Mouse (Mus musculus) layer of hippocampus, adult 9-10 months (tissue): ENCODE measurements at regions not wholly inside any gene's neighbourhood (a gene's known extent, or its start where the extent isn't known, plus 50 kb on each side); places are given as distances from the start of the nearest gene placed in this dataset.

Experiments used
- DNase-seq: peaks from one replicate; pipeline ENCODE4 v3.0.0; 2022; ENCODE audit warnings: low spot score

DNA sequence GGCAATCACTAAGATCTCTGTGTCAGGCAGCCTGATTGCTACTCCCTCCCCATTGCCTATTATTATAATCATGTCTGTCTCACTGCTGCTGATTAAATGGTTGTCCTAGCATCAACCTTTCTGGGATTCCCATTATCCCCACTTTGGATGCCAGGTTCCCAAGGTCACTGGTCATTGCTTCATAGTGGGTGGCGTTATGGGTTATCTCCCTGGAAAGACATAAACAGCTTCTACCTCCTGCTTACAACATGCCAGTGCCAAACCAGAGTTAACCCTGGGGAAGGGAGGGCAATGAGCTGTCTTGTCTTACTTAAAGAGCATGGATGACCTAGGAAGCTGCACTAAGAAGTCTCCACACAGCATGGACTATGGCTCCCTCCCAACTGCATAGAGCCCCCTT lies 136.9 kb downstream of the Uaca start:
- no peak for DNase-seq

DNA sequence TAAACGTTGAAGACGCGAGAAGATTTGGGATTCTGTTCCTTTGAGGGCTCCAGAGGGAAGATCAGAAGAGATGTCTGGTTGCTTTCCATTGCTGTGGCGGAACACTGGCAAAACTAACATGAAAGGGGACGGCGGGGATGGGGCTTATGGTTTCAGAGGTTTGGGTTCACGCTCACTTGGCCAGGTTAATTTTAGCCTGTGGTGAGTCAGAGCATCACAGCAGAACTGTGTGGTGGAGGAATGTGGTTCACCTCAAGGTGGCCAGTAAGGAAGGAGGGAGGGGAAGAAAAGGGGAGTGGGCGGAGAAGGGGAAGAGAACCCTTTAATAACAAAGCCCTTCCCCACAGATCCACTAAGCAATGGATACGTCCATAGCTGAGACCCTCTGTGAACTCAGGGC lies 142.6 kb downstream of the Uaca start:
- DNase-seq = no peak

DNA sequence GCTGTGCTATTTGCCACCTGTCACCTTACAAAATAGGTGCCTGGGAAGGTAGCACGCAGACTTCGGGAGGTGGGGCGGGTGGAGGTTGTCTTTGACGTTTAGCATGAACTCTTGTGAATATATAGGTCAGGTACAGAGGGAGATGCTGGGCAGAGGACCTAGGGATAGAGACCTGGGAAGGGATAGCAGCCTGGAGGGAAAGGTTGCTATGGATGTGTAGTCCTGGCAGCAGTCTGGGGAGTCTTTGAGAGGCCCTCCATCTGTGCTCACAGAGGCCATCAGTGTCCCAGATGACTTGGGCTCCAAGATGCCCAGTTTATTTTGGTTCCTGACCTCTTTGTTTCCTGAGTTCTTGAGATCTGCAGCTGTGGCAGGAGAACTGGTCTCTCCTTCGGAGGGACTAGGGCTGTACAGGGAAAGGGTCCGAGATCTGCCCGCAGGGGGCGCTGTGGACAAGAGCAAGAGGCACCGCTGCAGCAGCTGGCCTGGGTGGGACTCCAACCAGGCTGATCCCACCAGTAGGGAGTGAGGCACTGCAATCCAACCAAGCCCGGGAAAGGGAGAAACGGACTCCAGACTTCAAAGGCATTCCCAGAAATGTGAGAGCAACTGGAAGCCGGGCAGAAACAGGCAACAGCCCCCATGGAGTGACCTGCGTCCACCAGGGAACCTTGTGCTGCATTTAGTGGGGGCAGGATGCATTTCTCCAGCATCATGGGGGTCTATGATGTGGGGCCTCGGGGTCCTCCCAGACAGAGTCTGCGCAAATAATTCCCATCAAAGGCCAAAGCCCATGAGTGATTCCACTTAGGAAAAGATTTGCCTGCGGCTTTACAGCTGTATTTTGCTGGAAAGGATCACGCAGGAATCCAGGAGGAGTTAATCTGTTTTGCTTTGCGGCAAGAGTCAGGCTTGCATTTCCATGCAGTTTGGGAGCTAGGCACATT lies 145.8 kb downstream of the Uaca start:
- peak; percentile 44 for DNase-seq

DNA sequence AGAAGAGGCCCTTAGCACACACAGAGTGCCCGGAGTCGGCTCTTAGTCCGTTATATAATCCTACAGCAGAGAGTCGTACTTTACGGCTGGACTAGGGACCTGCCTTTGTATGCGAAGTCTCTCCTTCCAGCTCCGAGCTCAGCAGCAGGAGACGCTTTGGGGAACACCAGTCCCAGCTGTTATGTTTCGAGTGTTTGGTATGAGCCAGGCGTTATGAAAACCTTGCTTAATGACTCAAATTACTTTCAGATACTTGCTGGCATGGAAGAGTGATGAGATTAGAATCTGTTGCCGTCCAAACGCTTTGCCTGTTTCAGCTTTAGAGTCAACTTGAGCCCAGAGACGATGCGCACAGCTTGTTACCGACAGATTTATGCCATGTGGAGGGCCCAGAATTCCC lies 153.0 kb downstream of the Uaca start:
- DNase-seq = no peak

DNA sequence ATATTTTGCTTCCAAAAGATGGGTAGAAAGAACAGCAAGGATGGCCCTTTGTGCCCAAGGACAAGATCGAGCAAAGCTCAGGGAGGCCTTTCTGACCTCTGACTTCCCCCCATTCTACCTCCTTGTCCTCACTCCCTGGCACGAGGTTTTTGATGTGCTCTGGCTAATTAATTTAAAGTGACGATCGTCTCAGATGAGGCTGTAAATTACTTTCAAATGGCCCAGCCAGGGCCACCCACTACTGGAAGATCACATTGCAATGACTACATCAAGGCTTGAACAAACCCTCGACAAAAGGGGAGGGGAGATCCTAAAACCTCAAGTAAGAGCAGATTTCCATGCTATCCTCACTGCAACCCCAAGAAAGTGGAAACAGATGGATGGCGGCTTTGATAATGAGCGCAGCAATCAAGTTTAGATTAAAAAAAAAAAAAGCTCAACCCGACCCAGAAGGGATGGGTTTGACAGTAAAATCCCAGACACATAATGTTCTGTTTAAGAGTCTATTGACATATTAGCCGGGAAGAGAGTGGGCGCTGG lies 154.3 kb downstream of the Uaca start:
- no peak for DNase-seq

DNA sequence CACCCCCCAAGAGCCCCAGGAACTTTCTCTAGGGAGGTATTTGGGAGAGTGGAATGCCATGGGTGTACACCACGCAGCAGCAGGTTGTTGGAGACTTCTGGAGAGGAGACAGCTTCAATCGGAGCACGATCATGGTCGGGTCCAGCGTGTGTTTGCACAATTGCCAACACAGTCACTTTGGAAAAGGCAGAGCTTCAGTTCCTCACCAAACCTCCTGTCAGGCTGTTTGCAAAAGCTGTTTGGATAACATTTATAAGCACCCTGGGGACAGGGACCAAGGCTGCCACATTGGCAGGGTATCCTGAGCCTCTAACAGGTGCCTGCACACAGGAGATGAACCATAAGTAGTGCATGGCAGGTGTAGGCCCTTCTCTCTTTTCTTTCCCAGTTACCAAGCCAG lies 155.8 kb downstream of the Uaca start:
- DNase-seq = no peak

DNA sequence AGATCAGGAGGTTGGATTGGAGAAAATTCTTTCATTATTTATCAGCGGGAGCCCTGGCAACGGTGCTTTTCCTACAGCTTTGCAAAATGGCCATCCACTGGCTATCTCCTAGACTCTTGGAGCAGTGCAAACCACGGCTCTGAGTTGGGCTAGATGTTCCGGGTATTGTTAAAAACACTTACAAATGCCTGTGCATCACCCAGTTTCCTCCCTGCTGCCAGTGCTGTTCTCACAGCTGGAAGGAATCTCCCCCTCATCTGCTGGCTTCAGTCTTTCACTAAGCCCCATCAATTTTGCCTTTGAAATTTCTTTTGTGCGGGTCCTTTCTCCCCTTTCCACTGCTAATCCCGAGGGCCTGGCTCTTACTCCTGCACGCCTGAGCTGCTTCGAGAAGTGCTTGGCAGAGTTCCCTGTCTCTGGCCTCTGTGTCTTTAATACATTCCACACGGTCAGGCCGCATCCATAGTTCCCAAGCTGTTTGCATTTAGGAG lies 156.8 kb downstream of the Uaca start:
- no peak for DNase-seq

DNA sequence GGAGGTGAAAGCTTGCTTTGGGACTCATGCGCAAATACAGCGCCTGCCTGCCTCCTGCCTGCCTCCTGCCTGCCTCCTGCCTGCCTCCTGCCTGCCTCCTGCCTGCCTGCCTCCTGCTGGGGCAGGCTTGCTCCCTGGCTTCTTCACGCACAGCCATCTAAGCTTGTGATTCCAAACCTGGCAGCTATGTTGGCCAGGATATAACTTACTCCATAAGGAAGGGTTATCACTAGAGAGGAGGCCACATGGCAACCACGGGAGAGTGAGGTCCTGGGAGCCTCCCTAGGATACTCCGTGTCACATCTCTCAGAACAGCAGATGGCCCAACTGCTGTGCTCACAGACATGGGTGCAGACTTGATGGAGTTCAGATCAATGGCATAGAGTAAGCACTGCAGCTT lies 163.1 kb downstream of the Uaca start:
- DNase-seq = no peak

DNA sequence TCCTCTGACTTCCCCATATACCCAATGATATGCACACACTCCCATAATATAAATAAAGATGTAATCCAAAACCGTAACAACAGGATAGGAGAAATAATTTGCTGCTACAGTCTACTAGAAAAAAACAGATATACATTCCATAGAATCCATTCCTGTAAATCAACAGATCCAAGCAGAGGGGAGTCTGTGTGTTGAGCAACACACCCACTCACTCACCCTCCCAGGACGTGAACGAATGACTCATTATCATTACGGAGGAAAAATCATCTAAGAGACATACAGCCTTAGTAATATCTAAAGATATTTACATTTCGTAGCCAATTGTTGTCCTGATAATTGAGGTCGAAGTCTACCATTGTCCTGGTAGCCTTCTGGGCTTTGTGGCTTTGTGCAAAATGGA lies 165.2 kb downstream of the Uaca start:
- no peak for DNase-seq

DNA sequence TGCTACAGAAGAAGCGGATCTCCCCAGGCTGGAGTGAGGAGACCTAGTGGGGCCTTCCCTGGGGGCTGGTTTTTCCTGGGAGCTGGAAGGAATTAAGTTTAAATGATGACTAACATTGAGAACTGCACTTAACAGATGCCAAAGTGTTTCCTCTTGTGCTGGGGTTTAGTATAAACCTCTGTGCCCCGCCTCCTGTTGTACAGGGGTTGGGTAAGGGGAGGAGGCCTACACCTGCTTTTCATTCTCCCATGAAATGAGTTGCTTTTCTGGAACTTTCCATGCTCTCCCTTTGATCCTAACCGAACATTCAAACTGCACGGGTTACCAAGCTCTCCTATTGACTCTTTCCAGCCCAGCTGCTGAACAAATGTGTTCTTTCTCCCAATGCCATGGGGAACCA lies 167.7 kb downstream of the Uaca start:
- no peak for DNase-seq

DNA sequence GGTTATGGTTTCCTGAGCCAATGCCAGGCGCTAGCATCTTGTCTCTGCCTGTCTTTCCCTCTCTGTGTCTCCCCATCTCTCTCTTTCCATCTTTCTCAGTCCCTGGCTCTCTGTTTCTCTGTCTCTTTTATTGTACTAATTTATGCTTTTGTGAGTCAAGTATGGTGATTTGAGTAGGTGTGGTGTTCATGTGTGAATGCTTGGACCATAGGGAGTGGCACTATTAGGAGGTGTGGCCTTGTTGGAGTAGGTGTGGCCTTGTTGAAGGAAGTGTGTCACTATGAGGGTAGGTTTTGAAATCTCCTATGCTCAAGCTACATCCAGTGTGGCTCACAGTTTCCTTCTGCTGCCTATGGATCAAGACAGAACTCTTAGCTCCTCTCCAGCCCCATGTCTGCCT lies 171.3 kb downstream of the Uaca start:
- no peak for DNase-seq

DNA sequence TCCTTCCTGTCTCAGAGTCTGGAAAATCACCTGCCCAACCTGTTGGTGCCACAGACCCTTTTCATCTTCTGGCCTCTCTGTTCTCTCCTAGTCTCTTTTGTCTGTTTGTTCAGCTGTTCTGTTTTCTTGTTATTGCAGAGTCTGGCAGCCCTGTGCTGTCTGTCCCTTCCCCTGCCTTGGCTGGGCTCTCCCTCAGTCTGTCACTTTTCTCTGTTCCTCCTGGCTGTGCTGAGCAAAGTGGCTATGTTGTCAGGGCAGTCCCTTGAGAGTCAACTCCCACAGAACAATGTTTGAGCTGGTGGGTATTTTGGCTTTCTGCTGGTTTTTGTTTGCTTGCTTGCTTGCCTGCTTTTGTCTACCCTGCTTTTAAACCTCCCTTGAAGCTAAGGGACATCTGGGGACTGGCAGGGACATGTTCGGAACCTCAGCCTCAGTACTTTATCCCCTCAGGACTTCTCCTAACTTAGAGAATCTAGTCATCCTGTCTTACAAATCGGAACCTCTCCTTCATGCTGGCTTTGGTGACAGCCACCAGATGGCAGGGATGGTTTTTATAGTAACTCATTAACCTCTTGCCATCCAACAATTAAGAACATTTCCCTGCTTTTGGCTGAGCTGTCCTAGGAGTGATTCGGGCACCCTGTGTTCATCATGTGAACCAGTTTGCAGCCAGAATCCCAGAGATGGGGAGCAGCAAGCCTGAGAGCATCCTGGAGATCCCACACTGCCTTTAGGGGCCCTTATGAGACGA lies 174.1 kb downstream of the Uaca start:
- DNase-seq = no peak

DNA sequence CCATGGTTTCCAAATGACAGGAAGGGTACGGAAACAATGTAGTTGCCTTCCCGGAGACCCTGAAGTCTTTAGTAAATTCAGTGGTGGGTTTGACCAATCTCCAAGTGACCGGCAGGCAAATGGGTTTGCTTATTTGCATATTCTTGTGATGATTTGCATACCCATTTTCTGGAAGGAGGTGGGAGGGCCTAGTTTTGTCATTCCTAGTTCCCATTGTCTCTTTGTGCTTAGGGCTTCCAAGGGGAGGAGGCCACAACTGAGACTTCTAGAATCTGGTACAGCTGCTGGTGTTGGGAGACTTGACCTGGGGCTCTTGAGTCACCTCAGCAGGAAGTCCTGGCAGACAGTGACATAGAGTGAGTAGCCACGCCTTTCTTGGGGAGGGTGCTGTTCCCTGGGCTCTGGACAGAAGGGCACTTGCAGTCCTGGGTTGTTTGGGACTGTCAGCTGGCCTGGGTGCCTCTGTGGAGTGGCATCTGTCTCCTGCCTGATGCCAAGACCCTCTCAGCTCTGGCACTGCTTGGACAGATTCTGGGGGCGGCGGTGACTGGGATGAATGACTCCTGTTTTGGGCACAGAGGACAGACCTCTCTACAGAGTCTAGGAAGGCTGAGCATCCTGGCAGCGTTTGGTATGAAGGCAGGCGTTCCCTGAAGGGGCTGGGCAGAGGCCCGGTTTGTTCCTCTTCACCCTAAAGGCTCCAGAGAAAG lies 178.0 kb downstream of the Uaca start:
- no peak for DNase-seq

DNA sequence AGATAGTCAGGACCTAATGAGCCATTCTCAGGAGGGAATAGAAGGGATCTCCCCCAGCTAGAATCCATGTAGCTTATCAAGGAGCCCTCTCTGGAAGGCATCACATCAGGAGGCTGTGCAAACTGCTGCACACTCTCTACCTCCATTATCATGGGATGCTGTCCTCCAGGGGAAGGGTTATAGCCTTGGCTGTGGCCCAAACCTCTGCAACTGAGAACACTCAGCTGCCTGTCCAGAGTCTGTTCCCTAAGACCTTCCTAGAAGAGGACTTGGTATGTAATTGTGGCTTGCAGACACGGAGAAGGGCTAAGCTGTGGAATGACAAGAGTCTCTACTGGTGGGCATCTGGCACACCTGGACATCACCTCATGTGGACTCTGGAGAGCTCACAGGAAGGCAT lies 180.2 kb downstream of the Uaca start:
- no peak for DNase-seq

DNA sequence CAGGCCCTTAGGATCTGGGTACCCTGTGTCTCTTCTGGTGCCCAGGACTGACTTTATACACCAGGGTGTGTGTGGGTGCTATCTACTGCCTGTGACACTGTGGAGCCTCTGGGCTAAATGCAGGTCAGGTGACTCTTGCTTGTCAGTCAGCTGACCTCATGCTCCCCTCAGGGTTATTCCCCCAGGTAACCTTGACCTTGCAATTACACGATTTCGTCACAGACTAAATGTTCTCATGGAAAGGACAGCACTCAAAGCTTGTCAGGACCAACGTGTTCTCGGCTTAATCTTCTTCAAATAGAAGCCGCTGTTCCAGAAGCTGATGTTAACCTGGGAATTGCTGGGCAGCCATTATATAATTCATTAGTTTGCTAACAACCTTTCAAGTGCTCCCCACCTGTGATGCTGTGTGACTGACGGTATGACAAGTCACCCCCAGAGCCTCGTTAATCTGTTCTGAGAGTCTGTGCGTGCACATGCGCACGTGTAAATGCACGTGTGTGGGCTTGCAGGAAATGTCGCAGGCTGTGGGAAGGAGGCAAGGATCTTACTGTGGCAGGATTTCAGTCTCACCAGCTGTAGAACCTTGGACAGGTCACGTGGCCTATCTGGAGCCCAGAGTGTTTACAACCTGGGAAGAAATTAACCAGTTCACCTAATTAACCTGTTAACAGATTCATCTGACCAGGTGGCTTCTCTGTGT lies 188.2 kb downstream of the Uaca start:
- DNase-seq = no peak

DNA sequence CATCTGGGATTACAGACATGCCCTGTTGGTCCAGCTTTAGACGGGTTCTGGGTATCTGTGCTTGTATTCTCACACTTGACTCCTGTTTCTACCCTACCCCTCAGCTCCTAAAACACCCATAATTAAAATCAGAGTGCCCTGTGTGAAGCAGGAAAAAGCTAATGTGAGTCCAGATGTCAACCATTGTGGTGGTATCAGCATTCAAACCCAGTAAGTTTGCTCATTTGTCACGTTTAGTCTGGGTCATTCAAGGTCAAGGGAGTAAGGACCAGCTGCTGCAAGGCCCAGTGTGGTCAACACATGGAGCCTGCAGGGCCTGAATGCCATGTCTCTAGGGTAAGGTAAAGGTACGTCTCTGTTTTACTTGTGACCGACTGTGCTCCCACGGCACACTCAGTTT lies 188.9 kb downstream of the Uaca start:
- DNase-seq = no peak

DNA sequence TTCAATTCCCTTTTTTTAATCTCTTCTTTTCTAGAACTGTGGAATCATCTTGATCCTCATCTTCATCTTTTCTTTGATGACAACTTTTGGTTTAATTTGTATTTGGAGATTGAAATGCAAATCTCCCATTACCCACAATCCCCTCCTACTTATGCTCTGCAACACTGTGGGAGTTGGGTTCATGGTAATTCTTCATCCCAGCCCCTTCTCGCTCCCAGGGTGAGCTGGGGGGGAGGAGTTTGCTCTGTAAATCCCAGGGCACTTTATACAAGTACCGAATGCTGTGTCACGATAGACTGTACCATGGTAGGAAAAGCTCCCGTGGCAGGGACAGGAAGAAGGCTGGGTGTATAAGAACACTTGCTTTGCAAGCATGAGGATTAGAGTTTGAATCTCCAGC lies 193.8 kb downstream of the Uaca start:
- DNase-seq = no peak

DNA sequence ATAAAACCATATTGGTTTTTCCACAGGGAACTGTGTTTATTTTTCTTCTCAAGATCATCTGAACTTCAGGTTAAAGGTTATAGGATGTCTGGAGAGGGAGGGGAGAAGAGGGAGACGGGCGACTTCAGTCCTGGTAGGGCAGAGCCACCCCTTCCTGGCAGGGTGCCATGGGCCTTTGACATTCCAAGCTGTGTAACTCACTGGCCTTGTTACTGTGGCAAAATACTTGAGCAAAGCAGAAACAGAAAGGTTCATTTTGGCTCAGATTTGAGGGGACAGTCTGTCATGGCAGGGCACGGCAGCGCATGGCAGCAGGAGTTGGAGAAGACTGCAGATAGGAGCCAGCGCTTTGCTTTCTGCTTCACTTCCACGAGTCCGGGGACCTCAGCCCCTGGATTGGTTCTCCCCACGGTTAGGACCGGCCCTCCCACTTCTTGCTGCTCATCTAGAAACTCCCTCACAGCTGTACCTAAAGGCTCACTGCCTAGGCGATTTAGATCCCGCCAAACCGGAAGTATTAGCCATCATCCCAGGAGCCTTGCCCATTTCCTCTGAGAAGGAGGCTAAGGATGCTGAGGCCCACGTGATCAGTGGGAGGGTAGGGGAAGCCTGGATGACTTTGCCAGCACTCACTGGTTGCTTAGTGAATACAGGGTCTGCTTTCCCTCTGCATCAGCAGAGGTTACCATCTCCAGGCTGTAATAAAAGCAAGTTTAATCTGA lies 195.5 kb downstream of the Uaca start:
- no peak for DNase-seq

DNA sequence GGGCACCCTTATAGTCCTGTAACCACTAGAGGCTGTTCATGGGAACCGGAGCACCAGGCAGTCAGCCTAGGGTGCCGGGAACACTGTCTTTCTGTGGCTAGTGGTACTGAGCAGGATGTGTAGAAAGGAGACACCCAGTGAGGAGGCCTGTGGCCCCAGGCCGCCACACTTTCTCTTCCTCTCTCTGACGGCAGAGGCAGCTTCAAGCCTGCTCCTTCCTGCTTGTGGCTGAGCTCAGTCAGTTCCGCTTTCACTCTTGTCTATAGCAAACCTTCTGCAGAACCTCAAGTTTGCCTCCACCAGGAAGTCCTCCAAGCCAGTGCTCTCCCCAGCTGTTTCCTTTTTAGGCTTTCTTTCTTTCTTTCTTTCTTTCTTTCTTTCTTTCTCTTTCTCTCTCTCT lies 197.2 kb downstream of the Uaca start:
- peak; percentile 38 for DNase-seq

DNA sequence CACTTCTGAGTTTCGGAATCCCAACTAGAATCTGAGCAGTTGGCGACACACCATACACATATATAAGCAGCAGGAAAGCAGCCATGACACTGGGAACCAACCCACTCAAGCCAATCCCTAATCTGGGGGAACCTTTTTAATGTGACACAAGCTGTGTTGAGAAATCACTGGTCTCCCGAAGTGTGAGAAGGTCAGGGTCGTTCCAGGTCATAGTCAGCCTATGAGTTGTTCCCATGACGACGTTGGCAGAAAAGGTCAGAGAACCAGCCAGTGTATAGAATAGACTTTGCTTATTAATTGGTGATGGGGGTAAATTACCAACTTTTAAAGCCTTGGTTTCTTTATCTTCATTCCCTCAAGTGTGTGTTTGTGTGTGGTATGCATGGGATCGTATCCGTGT lies 199.3 kb downstream of the Uaca start:
- DNase-seq = no peak

DNA sequence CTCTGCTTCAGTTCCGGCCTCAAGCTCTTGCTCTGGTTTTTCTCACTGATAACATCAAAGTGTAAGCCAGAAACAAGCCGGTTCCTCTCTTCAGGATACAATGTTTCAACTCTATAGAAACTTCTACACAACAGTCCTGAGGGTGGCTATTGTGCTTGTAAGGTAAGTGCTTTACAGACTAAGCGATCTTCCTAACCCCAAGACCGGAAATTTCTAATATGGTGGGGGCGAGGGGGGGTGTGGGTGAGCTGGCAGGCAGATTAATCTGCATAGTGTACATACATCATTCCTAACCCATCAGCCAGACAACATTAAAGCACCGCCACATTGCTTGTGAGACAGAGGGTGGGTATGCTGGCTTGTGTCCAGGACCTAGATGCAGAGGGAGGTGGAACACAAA lies 200.8 kb downstream of the Uaca start:
- no peak for DNase-seq
